Mouse (Mus musculus) lung, postnatal 4 days (tissue): ENCODE data around the gene Hspb9.

ENCODE experiments used
- DNase-seq, 2 experiments: peaks; one replicate each; pipeline ENCODE4 v3.0.0; 2021

Gene Hspb9

DNA sequence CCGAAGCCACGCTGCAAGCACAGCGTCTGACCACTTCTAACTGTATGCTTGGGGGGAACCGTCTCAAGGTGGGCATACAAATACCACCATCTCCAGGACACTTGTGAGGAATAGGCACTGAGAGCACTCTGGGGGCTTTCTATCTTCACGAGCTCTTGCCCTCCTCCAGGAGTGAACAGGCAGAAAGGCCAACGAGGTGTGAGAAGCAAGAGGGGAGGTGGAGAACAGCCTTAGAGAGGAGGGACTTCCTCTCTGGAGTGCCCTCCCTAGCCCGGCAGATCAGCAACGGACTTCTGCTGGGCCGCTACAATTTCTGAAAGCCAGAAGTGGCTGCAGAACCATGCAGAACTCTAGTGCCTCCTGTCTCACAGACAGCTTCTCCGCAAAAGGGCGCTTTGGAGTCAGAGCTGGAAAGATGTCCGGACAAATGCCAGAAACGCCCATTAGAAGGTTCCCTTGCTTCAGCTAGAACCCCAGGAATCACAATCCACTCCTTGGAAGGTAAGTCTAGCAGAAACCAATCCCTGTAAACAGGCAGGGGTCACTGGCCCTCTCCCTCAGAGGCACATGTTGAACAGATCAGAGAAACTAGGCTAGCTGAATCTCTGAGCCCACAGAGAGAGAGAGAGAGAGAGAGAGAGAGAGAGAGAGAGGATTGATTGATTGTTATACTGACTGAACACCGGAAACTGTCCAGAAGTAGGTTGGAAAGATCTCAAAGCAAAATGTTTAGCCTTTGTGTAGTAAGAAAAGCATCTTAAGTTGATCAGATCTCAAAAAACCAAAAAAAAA, 22.5 kb downstream of the Hspb9 start:
- DNase-seq = no peak

DNA sequence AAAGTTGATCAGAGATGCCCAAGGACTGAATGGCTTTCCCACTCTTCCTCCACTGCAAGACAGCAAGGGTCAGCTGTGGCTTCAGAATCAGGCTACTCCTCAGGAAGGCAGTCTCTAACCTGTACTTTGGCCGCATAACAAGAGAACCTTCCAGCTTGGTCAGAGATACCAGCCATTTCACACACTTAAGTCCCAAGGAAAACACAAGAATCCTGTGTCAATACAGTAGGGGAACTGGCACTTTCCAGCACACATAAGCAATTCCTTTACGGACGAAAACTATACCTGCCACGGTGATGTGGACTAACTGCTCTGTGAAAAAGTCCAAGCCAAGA, 23.1 kb downstream of the Hspb9 start:
- no peak for DNase-seq

DNA sequence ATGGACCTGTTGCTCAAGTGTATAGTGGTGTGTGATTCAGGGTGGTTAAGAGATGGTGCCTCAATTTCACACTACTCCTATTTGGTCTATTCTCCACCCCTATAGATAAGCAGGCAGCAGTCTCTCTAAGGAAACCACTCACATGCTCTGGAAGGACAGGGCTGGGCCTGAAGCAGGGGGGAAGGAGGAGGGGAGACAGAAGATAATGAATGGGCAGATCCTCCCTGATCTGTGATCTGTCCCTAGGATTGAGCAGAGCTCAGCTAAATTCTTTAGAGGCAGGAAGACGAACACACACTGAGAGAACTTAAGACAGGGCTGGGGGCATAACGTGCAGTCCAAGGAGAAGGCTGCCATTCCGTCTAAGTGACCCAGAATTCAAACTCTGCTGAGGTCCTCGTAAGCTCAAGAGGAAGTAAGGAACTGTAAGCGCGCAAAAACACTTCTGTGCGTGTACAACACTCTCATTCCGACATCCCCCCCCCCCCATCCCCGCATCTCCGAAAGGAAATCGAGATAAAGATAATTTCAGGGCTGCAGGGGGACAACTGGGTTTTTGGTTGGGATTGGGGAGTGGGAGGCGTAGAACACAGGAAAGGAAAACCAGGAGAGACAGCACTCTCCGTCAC, 23.6 kb downstream of the Hspb9 start:
- DNase-seq = no peak

DNA sequence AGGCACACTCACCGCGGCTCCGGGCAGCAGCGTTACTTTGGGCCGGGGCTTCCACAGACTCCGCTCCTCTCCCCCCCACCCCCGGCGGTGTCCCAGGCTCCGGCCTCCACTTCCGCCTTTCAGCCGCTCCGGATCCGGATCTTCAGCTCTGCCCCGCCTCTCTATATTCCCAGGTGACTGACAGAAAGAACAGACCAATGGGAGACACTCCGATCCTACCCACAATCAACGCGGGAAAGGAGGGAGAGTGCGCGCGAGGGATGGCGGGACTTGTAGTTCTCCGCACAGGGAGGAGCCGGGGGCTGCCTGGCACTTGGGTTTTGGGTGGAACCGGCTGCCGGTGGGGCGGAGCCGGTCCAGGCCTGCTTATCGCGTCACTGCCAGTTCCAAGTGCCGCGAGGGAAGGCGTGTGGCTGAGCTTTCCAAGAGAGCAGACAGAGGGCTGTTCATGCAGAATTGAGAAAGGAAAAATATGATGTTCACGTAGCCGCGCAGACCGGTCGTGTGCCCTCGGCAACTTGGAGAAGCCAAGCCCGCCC, 24.5 kb downstream of the Hspb9 start, which contains the start of gene Rab5c:
TSS of gene Rab5c (minus strand) at position 150 of the 539 bp plus-strand sequence.
- DNase-seq = peak; percentile 99

DNA sequence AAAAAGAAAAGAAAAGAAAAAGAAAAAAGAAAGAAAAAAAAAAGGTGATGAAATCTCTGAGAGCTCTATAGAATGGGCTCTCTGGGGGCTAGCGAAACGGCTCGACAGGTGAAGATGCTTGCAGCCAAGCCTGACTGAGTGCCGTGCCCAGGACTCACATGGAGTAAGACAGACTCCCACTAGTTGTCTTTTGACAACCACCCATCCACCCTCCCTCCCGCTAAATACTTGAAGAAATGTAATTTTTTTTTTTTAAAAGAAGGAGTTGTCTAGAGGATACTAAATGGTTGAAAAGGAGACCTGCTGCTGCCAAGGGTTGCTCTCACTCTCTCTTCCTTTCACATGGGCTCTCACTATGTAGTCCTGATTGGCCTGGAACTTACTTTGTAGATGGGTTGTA, 25.1 kb downstream of the Hspb9 start:
- DNase-seq = no peak

DNA sequence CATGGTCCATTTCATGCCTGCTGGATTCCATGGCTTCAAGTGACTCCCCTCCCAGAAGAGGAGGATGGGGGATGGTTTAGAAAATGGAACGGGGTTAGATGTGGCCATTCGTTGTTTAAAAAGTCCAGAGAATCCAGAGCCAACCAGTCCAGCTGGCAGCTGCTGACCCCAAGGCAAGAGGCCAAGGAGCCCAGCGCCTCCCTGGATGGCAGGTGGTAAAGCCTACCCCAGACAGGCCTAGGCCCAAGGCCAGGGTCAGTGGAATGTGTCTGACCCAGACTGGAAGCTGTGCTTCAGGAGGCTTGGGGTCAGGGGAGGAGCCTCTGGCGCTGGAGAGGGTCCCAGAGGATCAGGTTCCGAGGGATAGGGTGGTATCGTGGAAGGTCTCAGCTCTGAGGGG, 27.7 kb downstream of the Hspb9 start:
- peak in 1 of 2 experiments; percentile 38 for DNase-seq

DNA sequence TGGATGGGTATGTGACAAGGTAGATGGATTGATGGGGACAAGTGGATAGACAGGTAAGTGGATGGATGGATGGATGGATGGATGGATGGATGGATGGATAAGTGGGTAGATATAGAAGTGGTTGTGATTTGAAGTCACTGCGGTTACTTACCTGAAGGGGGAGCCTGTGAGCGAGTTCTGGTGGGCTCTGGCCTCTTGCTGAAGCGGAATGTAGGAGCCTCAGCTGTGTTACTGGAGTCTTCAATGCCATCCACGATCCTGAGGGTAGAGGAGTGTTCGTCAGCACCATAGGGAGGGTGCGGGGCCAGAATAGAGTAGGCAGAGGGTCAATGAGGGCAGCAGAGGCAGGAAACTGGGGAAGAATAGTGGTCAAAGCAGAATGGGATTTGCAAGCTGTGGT, 31.4 kb downstream of the Hspb9 start:
- DNase-seq = peak in 1 of 2 experiments; percentile 64

DNA sequence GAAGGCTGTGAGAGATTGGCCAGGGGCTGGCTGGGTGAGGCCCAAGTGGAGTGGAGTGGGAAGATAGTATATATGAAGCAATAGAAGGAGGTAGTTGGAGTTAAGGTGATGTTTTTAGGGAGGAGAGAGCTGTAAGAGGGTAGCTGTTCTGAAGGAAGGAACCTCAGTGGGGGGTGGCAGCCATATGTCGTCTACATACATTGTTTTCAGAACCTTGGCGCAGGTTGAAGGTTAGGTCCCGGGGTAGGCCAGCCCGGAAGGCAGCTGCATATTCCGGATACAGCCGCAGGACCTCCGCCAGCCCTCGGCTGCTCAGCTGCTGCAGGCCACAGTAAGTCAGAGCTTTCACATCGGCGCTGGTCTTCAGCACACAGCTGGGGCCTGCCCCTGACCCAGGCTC, 32.9 kb downstream of the Hspb9 start:
- no peak for DNase-seq

DNA sequence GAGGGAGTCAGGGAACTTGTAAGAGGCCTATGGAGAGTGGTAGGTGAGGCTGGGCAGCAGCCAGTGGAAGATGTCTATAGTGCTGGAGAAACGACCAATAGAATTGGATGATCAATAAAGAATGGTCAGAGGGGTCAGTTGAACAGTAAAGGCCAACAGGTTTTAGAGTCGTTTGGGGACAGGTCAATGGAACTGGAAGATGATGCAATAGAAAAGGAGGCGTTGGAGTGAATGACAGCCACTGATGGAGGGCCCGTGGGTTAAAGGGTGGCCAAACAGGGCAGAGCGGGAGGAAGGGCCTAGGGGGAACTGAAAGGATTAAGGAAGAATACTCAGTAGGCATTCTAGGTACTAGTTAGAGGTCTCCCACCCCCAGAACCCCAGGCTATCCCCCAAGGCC, 33.5 kb downstream of the Hspb9 start:
- no peak for DNase-seq

DNA sequence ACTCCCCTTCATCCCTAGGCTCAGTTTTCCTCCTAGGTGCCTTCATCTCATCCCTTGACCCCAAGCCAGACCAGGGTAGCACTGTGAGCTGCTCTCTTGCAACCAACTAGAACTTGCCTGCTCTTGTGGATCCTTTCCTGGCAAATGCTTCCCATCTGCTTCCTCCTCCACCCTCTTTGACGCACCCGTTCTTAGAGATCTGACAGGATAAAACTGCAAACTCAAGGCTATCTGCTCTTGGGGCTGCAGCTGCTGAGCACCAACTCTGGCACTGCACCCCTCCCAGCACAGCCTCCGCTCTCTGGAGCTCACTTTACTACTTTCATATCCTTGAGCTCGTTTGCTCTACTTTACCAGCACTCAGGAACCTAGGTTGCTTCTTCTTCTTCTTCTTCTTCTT, 35.0 kb downstream of the Hspb9 start:
- no peak for DNase-seq

DNA sequence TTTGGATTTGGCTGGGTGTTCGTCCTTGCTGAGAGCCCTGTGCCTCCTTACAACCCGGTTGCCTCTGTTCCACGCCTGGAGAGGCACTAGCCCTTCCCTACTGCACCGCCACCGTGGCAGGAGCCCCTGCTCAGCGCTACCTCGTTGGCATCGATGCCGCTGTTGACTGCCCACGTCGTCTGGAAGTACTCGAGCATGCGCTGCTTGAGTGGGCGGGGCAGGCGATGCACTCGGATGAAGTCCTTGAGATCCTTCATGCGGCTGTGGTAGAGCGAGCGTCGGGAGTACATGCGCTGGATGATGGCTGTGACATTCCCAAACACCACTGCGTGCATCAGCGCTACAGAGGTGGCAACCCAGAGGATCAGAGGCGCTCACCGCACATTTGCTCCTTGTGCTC, 35.8 kb downstream of the Hspb9 start:
- DNase-seq = no peak

DNA sequence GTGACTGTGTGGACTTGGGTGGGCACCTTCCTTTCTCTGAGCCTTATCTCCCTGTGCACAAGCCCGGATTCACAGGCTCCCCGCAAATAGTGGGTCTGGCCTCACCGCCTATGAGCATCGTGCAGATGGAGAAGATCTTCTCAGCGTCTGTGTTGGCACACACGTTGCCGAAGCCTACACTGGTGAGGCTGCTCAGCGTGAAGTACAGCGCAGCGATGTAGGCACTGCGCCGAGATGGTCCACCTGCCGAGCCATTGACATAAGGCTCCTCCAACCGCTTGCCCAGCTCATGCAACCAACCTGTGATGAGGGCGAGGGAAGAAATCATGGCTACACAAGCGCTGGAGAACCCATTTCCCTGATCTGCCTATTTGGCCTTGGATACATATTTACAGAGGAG, 36.5 kb downstream of the Hspb9 start:
- DNase-seq = no peak

DNA sequence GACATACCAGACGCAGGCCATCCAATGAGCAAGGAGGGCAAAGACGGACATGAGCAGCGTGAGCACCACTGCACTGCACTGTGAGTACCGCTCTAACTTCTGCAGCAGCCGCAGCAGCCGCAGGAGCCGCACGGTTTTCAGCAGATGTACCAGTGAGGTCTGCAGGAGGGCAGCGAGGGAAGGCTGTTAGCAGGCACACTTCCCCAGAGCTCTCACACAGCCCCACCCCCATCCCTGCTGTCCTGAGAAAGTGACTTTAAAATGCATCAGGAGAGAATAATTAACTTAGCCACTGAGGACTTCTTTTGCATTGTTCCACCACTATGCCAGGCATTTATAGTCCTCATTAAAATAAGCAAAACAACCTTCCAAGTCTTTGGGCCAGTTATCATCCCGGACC, 38.6 kb downstream of the Hspb9 start:
- DNase-seq = no peak

DNA sequence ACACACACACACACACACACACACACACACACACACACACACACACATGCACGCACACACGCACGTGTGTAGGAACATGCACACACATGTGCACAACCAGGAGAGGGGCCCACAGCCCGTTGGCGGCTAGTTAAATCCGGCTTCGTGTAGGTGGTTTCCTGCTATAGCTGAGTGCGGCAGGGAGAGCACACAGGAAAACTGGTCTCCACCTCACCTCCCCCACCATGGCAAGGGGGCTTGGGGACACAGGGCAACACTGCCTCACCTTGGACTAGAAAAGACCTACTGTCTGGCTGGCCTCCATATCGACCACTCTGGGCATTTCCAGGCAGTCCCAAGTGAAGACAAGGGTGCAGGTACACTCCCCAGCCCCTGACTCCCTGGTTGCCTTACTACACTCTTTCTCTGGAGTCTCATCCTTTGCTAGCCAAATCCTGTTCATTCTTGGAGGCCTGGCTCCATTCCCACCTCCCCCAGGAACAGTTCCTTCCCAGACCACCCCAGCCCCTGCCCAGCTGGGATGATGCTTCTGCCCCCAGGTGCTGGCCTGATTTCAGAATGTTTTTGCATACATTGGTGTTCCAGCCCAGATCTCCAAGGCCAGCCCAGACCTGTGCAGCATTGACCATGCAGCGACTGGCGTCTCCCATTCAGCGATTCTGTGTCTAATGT, 40.5 kb downstream of the Hspb9 start:
- DNase-seq = no peak

DNA sequence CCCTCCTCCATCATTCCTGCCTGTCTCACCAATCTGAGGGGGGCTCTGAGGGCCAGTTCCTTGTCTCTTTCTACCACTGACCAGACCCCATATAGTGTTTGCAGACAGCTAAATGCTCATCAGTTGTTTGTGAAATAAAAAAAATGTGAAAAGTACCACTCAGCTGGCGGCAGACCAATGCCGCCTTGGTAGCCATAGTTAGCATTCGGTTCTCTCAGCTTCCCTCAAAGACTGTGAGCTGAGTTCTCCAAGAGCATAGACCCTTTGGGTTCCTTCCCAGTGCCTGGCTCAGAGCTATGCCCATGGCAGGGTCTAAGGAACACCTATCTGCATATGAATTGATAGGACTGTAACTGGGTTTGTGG, 41.0 kb downstream of the Hspb9 start:
- no peak for DNase-seq

DNA sequence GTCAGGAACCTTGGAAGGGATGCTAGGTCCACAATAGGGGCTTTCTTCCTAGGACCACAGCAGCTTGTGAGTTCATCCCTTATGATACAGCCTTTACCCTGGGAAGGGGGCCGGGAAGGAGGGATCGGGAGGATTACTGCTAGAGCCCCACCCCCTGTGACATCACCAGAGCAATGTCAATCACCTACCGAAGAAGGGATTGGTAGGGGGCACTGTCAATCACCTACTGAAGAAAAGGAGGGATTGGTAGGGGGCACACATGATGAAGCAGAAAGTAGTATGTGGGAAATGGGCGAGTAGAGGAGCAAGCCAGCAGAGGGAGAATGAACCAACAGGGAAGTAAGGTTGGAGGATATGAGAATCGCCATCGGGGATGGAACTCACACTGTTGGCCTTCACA, 42.8 kb downstream of the Hspb9 start:
- no peak for DNase-seq

DNA sequence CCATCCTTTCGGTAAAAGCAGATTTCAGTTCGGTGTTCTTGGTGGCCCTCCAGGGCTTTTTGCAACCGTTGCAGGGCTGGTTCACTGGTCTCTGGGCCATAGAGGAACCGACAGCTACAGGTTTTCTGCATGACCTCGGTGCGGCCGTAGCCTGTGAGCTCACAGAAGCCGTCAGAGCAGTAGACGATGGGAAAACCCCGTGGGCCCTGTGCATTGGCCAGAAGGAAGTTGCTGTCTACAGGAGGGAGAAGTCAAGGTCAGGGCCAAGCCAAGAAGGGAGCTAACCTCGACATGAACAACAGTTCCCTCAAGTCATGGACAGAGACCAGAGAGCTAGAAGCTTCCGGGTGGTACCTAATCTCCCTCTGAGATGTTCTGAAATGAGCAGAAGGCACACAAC, 43.9 kb downstream of the Hspb9 start:
- DNase-seq = no peak

DNA sequence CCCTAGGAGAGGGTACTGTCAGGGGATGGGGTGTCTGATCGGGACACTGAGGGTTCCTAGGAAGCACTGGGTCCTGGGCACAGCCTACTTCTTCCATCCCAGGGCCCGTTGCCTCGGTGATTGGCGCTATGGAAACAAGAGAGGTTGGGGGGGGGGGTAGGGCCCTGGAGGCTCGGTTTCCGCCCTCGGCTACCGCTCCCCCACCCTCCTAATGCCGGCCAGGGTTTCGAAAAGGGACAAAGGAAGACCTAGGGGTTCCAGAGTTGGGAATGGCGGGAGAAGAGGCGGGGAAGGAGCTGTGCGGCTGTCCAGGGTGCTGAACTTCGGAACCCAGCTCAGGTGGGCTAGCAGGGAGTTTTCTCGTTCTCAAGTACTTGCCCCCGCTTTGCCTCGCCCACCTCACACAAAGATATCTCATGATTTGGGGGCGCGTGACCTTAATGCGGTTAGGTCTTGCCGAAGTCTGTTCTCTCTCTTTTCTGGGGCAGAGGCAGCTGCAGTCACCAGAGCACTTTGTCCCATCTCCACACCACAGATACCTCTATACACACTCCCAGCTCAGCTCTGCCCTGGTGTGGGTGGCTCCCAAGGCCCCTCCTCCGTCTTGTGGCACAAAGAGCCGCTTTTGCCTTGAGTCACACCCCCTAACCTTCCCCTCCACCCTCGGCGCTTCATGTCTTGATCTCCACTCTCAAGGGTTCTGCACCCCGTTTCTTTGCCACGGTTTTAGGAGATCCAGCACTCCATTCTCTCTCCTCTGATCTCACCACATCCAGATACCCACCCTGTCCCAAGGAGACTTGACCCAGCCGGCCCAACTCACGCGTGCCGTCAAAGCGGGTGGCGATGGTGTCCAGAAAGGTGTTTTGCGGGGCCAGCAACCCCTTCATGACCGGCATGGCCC, 45.3 kb downstream of the Hspb9 start:
- peak in 1 of 2 experiments; percentile 62 for DNase-seq

DNA sequence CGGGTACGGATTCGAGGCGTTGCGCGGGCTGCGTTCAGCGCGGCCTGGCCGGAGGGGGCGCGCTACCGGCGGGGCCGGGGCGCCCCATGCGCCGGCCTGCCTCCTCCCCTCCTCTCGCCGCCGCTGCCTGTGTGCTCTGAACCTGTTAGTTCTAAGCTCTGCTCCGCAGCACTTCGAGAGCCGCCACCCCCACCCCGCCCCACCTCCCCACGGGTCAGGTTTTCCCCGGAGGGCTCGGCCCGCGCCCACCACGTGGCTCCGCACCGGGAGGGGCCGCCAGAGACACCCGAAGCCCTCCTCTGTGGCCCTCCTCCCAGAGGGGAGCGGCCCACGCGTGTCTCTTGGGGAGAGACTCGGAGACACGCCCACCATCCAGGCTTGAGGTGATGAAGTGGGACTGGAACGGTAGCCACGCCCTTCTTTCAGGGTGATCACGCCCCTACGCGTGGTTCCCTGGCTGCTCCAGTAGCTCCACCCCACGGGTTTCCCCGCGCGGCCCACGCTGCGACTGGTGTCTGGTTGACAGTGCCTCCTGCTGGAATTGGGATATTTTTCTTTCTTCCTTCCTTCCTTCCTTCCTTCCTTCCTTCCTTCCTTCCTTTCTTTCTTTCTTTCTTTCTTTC, 46.1 kb downstream of the Hspb9 start, which contains the start of gene Kcnh4:
TSS of gene Kcnh4 (minus strand) at position 332 of the 623 bp plus-strand sequence.
- peak; percentile 67 to 71 for DNase-seq

DNA sequence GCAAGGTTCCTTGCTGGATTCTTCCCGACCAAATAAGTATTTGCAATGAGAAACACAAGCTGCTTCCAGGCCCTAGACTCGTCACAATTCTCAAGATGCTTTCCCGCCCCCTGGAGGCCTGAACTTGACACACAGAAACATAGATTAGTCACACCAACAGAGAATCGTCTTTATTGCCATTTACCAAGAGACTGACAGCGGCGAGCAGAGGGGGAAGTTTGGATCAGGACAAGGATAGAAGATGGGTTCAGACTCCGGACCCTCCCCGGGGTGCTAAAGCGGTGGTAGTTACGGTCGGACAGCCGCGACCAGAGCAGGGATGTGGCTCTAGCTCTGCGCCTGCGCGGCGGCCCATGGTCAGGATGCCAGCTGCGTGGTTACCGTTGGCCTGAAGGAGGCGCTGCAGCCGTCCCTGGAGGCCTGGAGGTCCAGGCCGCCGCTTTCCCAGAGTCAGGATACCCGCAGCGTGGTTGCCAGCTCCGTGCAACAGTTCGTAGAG, 47.9 kb downstream of the Hspb9 start:
- peak; percentile 87 to 92 for DNase-seq

DNA sequence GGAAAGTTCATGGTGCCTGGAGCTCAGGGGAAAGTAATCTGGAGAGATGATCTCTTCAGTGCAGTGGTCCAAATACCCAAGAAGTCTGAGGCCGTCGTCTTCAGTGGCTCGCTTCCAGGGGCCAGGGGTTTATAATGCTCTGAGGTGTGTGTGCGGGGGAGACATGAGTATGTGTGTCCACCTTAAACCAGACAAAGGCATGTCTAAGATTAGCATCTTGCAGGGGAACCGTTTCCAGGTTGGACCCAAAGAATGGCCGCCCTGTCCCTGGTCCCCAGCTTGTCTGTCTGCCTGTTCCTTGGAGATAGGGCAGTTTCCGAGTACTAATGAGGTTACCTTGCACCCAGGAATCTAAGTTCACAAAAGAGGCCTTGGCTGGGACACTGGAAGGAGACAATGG, 49.2 kb downstream of the Hspb9 start, which contains the start of gene Hcrt:
TSS of gene Hcrt (minus strand) at position 101 of the 400 bp plus-strand sequence.
- DNase-seq = no peak
